Mouse (Mus musculus) testis, adult 2 months (tissue): ENCODE data around the gene Batf2.

Experiments
- CTCF ChIP-seq: fragments of 200-500 bp; IDR thresholded peaks from 2 replicates; pipeline ENCODE4 v1.5.1; 2012; ENCODE audit warnings: low read depth, mild to moderate bottlenecking, inconsistent platforms, low read length, moderate library complexity; ENCODE audit not compliant: control insufficient read depth, insufficient read depth, insufficient replicate concordance
- POLR2A ChIP-seq: fragments of 200-500 bp; IDR thresholded peaks from 2 replicates; pipeline ENCODE4 v1.6.1; 2012; ENCODE audit warnings: low read depth, mild to moderate bottlenecking, inconsistent platforms, low read length, moderate library complexity; ENCODE audit not compliant: control insufficient read depth

DNA sequence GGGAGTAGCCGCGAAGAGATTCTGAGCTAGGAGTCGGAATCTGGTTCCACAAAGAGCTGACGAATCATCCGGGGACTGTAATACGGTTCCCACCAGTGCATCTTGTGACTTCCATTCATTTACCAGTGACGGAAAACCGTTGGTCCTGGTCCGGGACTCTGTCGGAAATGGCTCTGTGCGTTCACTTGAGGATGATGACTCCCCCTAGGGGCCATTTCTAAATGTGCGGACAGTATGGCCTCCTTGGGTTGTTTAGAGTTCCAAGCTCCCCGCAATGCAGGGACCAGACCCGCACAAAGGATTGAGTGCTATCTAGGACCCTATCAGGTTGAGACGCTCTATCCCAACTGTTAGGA is 589 bp downstream of the Batf2 start, which contains the start of gene Arl2:
- TF ChIP-seq CTCF (peak; percentile 54; the same call in 1 of the 2 replicates), POLR2A (no peak)
